Mouse (Mus musculus) liver, embryonic 12.5 days (tissue): ENCODE data around the gene Crnn. TPM values are rescaled to one million over a fixed set of nuclear protein-coding genes. Genes with fewer than 3 reads are reported as not detected.

Experiments
- ATAC-seq: fragments of 200-750 bp; cut with Nextera tagmentation; 2 replicates; pipeline ENCODE4 v1.8.0; 2017; ENCODE audit warnings: moderate number of reproducible peaks, mild to moderate bottlenecking, moderate library complexity
- H3K27ac ChIP-seq: fragments of 300-500 bp; sonication (generic); 2 replicates; pipeline ENCODE4 v1.5.1; 2016; ENCODE audit warnings: mild to moderate bottlenecking
- H3K27me3 ChIP-seq: fragments of 300-500 bp; sonication (generic); replicated peaks from 2 replicates; pipeline ENCODE4 v1.6.1; 2016; ENCODE audit warnings: mild to moderate bottlenecking, moderate library complexity
- H3K36me3 ChIP-seq: fragments of 300-500 bp; sonication (generic); 2 replicates; pipeline ENCODE4 v1.6.1; 2016; ENCODE audit warnings: mild to moderate bottlenecking, moderate library complexity
- H3K4me1 ChIP-seq: fragments of 300-500 bp; sonication (generic); 2 replicates; pipeline ENCODE4 v1.6.1; 2016
- H3K4me2 ChIP-seq: fragments of 300-500 bp; sonication (generic); 2 replicates; pipeline ENCODE4 v1.6.1; 2016; ENCODE audit warnings: mild to moderate bottlenecking, moderate library complexity
- H3K4me3 ChIP-seq: fragments of 300-500 bp; sonication (generic); 2 replicates; pipeline ENCODE4 v1.5.1; 2016; ENCODE audit warnings: mild to moderate bottlenecking, moderate library complexity
- H3K9ac ChIP-seq: fragments of 300-500 bp; sonication (generic); 2 replicates; pipeline ENCODE4 v1.6.1; 2016; ENCODE audit warnings: mild to moderate bottlenecking, moderate library complexity
- H3K9me3 ChIP-seq: fragments of 300-500 bp; sonication (generic); replicated peaks from 2 replicates; pipeline ENCODE4 v1.6.1; 2016; ENCODE audit warnings: mild to moderate bottlenecking, moderate library complexity
- WGBS: fragments of 180-500 bp; shearing (Covaris S2); methylation state at CpG from one replicate; pipeline ENCODE4 v1.1.7; 2016; ENCODE audit not compliant: insufficient replicate concordance; 5-methylcytosine and 5-hydroxymethylcytosine counted together
- polyA plus RNA-seq: library from polyadenylated mRNA; unstranded; fragments of >200 nt; fragmentation: Nextera tagmentation; extraction: Ambion mirVana; gene quantifications from 2 replicates; pipeline ENCODE4 v1.2.1, GENCODE M21; 2016

Crnn gene
- polyA plus RNA-seq = not detected in 2 replicates

DNA sequence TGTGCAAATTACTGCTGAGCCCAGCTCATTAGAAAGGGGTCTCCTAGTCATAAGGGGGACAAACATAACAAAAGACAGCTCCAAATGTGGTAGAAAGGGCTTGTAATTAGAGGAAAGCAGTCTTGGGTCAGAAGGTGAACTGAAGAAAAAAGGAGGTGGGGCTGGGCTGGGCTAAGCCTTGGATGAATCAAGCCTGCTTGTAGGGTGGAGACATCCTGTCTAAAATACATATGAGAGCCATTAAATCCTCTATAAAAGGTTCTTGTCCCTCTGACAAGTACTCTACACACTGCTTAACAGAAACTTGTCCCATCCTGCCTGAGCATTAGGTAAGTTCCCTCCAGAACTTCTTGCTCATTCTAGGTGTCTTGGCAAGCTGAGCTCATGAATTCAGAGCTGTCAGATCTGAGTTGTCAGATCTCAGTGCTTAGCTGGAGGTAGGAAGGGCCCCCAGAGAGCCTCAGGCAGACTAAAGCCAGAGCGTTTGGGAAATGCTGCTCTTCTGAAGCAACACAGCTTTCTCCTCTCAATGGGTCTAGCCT is at the start of gene Crnn:
Gene Crnn (plus strand): TSS at position 278 of the 542 bp plus-strand sequence.
- Histone ChIP-seq H3K27me3 (no peaks in the 10 kb centered on the region), H3K36me3 (no peaks in the 10 kb centered on the region), H3K4me3 (no peak within 1 kb of the TSS), H3K4me1 (no peaks in the 10 kb centered on the region), H3K27ac (no peak within 1 kb of the TSS), H3K4me2 (no peak within 1 kb of the TSS), H3K9me3 (no peaks in the 10 kb centered on the region), H3K9ac (no peak within 1 kb of the TSS)
- no peak for ATAC-seq
- WGBS = 52% methylated on average over 1 of the region's 1 CpGs

DNA sequence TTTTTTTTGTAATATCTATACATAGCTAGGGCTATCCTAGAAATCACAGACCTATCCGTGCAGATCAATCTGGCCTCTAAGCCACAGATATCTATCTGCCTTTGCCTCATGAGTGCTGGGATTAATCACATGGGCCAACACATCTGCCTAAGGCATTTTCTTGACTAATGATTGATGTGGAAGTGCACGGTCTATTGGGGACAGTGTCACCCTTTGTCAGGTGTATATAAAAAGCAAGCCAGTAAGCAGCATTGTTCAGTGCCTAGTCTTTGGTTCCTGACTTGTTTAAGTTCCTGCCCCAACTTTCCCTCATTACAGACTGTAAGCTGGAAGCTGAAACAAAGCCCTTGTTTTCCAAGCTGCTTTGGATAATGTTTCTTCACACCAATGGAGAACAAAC is 48.1 kb upstream of the Crnn start:
- no peak for ATAC-seq
- Histone ChIP-seq H3K4me2 (no peak overlapping the region), H3K36me3 (no peaks in the 10 kb centered on the region), H3K4me3 (no peak overlapping the region), H3K27ac (no peak overlapping the region), H3K9ac (no peak overlapping the region), H3K4me1 (no peaks in the 10 kb centered on the region), H3K27me3 (no peaks in the 10 kb centered on the region), H3K9me3 (no peaks in the 10 kb centered on the region)
- WGBS = 69% methylated on average over 2 of the region's 2 CpGs

DNA sequence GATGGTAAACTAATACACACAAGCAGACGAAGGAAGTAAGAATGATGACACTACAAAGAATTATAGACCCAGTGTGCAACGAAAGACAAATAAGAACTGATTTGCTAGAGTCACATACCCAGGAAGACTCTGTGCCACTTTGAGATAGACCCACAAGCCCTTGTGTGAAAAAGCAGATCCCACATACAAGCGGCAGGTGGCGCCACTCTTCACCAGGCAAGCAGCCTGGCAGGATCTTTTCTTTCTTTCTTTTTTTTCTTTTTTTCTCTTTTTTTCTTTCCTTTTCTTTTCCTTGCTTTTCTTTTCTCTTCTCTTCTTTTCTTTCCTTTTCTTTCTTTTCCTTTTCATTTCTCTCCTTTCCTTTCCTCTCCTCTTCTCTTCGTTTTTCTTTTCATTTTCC is 32.9 kb upstream of the Crnn start:
- no peaks in the 10 kb centered on the region for H3K9me3 ChIP-seq
- no peak overlapping the region for H3K9ac ChIP-seq
- no peaks in the 10 kb centered on the region for H3K4me1 ChIP-seq
- H3K4me2 ChIP-seq = no peak overlapping the region
- 29% methylated on average over 5 of the region's 5 CpGs for WGBS
- ATAC-seq = no peak
- no peaks in the 10 kb centered on the region for H3K36me3 ChIP-seq
- no peak overlapping the region for H3K4me3 ChIP-seq
- no peaks in the 10 kb centered on the region for H3K27me3 ChIP-seq
- H3K27ac ChIP-seq = no peak overlapping the region

DNA sequence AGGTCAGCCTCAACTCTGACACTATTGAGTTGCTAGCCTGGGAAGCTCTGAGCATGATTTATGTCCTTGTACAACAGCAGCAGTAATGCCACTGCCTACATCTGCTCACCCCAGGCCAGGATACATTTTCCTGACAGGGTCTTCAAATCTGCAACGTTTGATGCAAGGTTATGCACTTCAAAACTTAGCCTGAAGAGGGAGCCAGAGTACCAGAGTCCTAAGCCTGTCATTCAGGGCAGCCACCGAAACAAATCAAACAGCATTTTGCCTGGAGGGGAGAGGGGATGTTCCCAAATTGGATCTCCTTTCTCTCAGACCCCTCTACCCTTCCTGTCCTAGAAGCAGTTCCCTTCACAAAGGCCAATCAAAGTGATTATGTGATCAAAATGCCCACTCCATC is 30.1 kb upstream of the Crnn start:
- WGBS = 3% methylated on average over 2 of the region's 2 CpGs
- no peaks in the 10 kb centered on the region for H3K9me3 ChIP-seq
- no peak overlapping the region for H3K9ac ChIP-seq
- no peaks in the 10 kb centered on the region for H3K36me3 ChIP-seq
- H3K4me1 ChIP-seq = no peaks in the 10 kb centered on the region
- no peak overlapping the region for H3K27ac ChIP-seq
- no peak overlapping the region for H3K4me3 ChIP-seq
- ATAC-seq = no peak
- no peak overlapping the region for H3K4me2 ChIP-seq
- no peaks in the 10 kb centered on the region for H3K27me3 ChIP-seq

DNA sequence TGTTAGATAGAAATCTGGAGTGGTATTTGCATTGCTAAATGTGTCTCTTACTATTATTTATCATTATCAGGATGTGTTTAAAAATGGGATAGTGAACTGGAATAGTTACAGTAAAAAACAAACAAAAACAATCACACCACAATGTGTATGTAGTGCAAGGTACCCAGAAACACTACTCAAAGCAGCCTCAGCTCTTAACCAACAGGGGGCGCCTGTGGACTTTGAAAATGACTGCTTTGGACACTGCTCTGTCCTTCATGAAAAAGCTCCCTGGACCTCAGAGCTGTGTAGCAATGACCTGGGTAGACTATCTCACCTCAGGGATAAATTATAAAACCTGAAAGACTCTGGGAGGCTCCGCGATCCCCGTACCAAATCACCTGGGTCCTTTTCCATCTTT is 25.5 kb upstream of the Crnn start:
- Histone ChIP-seq H3K36me3 (no peaks in the 10 kb centered on the region), H3K9me3 (no peaks in the 10 kb centered on the region), H3K4me1 (no peaks in the 10 kb centered on the region), H3K4me3 (no peak overlapping the region), H3K4me2 (no peak overlapping the region), H3K9ac (no peak overlapping the region), H3K27me3 (no peaks in the 10 kb centered on the region), H3K27ac (no peak overlapping the region)
- no peak for ATAC-seq
- 52% methylated on average over 4 of the region's 4 CpGs for WGBS

DNA sequence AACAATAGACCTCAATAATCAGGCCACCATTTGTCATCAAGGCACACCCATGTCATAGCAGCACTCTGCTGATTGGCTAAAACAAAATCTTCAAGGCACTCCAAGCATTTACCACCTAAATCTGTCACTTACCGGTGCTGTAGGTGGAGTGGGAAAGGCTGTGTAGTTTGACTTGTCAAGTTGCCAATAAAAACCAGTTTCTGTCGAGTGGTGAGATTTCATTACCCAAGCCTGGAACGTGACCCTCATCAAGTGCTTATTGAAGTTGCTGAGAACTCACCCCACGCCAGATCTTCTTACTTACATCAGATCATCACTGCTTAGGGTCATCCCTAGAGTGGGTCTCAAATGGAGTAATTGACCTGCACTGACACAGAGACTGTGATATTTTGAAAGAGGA is 16.5 kb upstream of the Crnn start:
- Histone ChIP-seq H3K4me3 (no peak overlapping the region), H3K4me2 (no peak overlapping the region), H3K9ac (no peak overlapping the region), H3K27ac (no peak overlapping the region), H3K27me3 (no peaks in the 10 kb centered on the region), H3K4me1 (no peaks in the 10 kb centered on the region), H3K9me3 (no peaks in the 10 kb centered on the region), H3K36me3 (no peaks in the 10 kb centered on the region)
- 39% methylated on average over 4 of the region's 4 CpGs for WGBS
- ATAC-seq = no peak

DNA sequence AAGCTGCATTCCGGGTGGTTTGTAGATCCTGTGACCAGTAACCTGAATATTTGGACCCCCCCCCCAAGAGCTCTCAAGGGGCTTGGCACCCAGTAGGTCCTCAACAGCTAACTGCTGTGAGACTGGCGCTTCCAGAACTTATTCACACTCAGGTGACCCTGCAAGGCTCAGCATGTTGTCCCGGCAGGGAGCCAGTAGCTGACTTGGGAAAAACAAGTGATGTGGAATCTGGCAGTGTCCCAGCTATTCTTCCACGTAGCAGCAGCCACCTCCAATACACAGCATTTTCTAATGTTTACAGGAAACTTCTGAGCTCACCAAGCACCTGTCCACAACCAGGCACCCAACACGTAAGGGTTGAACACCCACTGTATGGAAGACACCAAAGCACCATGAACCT is 15.5 kb upstream of the Crnn start:
- 40% methylated on average over 5 of the region's 5 CpGs for WGBS
- Histone ChIP-seq H3K4me2 (no peak overlapping the region), H3K27me3 (no peaks in the 10 kb centered on the region), H3K36me3 (no peaks in the 10 kb centered on the region), H3K9ac (no peak overlapping the region), H3K4me3 (no peak overlapping the region), H3K27ac (no peak overlapping the region), H3K9me3 (no peaks in the 10 kb centered on the region), H3K4me1 (no peaks in the 10 kb centered on the region)
- ATAC-seq = no peak

DNA sequence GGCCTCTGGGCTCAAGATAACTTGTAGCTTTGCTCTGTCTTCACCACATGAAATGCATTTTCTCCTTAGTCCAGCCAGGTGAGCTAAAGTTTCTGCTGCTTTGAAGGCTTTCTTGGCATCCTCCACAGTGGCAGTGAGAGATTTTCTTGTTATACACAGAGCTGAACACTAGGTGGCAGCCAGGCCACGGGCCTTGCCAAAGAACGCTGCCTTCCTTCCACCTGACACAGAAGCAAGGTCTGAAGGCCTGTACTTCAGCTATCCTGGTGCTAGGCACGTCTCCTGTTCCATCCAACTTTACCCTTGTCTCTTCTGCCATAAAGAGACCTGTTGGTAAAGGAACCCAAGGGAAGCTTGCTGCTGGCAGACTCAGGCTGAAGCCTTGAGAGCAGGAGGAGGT is 14.1 kb upstream of the Crnn start:
- Histone ChIP-seq H3K4me2 (no peak overlapping the region), H3K27me3 (no peaks in the 10 kb centered on the region), H3K9me3 (no peaks in the 10 kb centered on the region), H3K9ac (no peak overlapping the region), H3K4me1 (no peaks in the 10 kb centered on the region), H3K4me3 (no peak overlapping the region), H3K36me3 (no peaks in the 10 kb centered on the region), H3K27ac (no peak overlapping the region)
- 14% methylated on average over 3 of the region's 3 CpGs for WGBS
- ATAC-seq = no peak

DNA sequence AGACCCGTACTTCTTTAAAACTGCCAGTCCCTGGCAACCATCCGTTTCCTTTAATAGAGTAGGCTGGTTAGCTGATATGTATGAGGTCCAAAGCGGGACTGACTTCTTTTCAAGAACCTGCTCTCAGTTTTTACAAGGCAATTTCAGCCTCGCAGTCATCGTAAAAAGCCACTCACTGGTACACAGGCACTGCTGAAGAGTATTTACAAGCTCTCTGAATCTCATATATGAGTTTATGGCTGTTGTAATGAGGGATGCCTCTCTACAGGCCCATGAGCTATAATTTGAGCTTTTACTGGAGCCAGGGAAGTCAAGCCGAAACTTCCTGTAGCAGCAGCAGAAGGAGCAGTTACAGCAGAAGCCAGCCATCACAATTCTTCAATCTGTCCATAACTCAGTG is 17.9 kb downstream of the Crnn start:
- 64% methylated on average over 6 of the region's 6 CpGs for WGBS
- ATAC-seq = no peak

DNA sequence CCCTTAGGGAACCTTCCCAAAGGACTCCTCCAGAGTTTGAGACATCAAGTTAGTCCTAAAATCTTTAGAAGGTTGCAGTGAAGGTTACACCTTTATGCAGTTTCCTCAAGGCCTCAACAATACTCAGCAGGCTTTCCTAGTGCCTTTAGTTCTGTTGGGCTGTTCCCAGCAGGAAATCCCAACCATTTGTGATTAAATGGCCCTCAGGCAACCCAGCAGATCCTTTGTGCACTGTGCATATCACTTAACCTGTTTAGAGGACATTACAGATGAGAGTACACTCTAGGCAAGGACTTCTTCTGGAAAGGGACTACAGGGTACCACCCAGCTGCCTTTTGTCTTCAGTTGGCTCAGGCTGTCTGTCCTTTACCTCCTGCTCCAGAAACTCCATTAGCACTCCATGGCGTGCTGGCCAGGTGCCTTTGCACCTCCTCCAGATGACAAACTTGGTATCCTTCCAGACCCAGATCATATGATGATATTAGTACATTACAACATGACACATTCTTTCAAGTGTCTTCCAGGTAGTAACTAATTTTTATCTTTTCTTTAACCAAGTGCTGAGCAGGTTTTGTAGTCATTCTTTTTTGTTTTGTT is 18.5 kb downstream of the Crnn start:
- H3K36me3 ChIP-seq = no peaks in the 10 kb centered on the region
- no peak overlapping the region for H3K27ac ChIP-seq
- no peak for ATAC-seq
- no peaks in the 10 kb centered on the region for H3K9me3 ChIP-seq
- no peak overlapping the region for H3K4me3 ChIP-seq
- no peak overlapping the region for H3K4me2 ChIP-seq
- H3K27me3 ChIP-seq = no peaks in the 10 kb centered on the region
- no peak overlapping the region for H3K9ac ChIP-seq
- 49% methylated on average over 1 of the region's 1 CpGs for WGBS
- no peaks in the 10 kb centered on the region for H3K4me1 ChIP-seq

More for the DNA sequence above, 17.9 kb downstream of the Crnn start:
- Histone ChIP-seq H3K9me3 (no peaks in the 10 kb centered on the region), H3K4me1 (no peaks in the 10 kb centered on the region), H3K27ac (no peak overlapping the region), H3K9ac (no peak overlapping the region), H3K4me3 (no peak overlapping the region), H3K27me3 (no peaks in the 10 kb centered on the region), H3K4me2 (no peak overlapping the region), H3K36me3 (no peaks in the 10 kb centered on the region)

DNA sequence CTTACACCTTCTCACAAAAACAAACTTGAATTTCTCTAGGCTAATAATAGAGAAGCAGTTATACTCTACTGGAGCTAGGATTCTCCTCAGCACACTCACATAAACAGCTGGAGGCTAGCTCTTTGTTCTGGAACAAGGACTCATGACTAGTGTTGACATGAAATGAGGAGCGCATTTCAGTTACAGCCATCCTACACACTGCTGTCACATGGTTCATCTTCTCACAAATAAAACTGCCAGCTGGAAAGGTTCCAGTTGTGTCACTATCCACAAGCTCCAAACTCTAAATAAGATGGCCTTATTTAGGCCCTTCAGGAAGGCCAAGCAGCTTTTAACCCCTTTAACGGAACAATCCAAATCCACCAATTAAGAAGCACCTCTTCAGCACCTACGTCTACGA is 36.3 kb downstream of the Crnn start:
- no peaks in the 10 kb centered on the region for H3K27me3 ChIP-seq
- H3K9ac ChIP-seq = no peak overlapping the region
- no peaks in the 10 kb centered on the region for H3K9me3 ChIP-seq
- H3K27ac ChIP-seq = no peak overlapping the region
- ATAC-seq = no peak
- H3K36me3 ChIP-seq = no peaks in the 10 kb centered on the region
- WGBS = 78% methylated on average over 4 of the region's 4 CpGs
- H3K4me3 ChIP-seq = no peak overlapping the region
- H3K4me1 ChIP-seq = no peaks in the 10 kb centered on the region
- H3K4me2 ChIP-seq = no peak overlapping the region

DNA sequence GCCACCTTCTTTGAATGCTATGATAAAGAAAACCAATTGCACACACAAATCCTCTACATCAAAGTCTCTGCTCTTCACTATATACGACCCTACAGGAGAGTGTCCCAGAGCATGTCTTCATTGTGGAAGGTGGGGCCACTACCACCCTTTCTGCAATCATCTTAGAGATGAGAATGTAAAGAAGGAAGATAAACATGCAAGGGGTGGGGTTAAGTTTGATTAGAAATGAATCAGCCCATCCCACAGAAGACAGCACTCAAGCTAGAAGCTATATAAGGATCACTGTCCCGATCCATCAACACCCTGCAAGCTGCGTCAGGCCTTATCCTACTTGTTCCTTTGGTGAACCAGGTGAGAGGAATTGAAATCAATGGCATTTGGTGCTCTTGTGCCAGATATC is 52.4 kb downstream of the Crnn start, which contains the start of gene Flg2:
Gene Flg2 (plus strand): TSS at position 301 of the 400 bp plus-strand sequence.
- Histone ChIP-seq H3K9ac (no peak within 1 kb of the TSS), H3K4me1 (no peaks in the 10 kb centered on the region), H3K9me3 (0 out of 2 replicates have a peak, but pooled peaks cover 5% of the 10 kb centered on the region), H3K36me3 (no peaks in the 10 kb centered on the region), H3K4me2 (no peak within 1 kb of the TSS), H3K4me3 (no peak within 1 kb of the TSS), H3K27me3 (no peaks in the 10 kb centered on the region), H3K27ac (no peak within 1 kb of the TSS)
- WGBS = 76% methylated on average over 3 of the region's 3 CpGs
- no peak for ATAC-seq
